Mouse (Mus musculus) bone marrow macrophage, adult 2 months (primary cell): ENCODE measurements at regions not wholly inside any gene's neighbourhood (a gene's known extent, or its start where the extent isn't known, plus 50 kb on each side); places are given as distances from the start of the nearest gene placed in this dataset.

Experiments
- H3K27ac ChIP-seq: 2 replicates; pipeline ENCODE4 v1.5.1; 2012; ENCODE audit warnings: low read depth, low read length; ENCODE audit not compliant: insufficient read depth
- H3K4me1 ChIP-seq: 2 replicates; pipeline ENCODE4 v1.6.1; 2012; ENCODE audit warnings: low read length; ENCODE audit not compliant: control insufficient read depth, insufficient read depth
- H3K4me3 ChIP-seq: 2 replicates; pipeline ENCODE4 v1.5.1; 2012; ENCODE audit warnings: mild to moderate bottlenecking, low read length, moderate library complexity; ENCODE audit not compliant: insufficient read depth
- CTCF ChIP-seq: IDR thresholded peaks from 2 replicates; pipeline ENCODE4 v1.5.1; 2012; ENCODE audit warnings: low read depth, mild to moderate bottlenecking, low read length, moderate library complexity
- POLR2A ChIP-seq: IDR thresholded peaks from 2 replicates; pipeline ENCODE4 v1.6.1; 2012; ENCODE audit warnings: mild to moderate bottlenecking, low read depth, low read length, borderline replicate concordance

DNA sequence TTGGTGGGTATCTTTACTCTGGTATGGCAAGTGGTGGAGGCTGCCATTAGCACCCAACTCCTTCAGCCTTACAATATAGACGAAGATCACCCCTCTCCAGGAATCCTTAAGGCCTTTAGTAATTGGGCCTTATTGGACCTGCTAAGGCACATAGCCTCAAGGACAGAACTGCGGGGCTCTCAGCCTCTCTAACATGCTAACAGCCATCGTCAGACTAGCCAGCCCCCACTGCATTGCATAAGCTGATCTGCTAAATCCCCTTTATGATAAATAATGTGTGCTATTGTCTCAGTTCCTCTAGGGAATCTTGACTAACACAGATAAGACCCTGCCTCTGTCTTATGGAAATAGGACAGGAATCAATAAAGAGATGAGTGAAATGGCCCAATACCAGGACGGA lies 95.7 kb upstream of the H2afz start:
- Histone ChIP-seq H3K4me3 (no peak overlapping the region), H3K4me1 (no peaks in the 10 kb centered on the region), H3K27ac (no peak overlapping the region)
- TF ChIP-seq POLR2A (no peak), CTCF (no peak)

DNA sequence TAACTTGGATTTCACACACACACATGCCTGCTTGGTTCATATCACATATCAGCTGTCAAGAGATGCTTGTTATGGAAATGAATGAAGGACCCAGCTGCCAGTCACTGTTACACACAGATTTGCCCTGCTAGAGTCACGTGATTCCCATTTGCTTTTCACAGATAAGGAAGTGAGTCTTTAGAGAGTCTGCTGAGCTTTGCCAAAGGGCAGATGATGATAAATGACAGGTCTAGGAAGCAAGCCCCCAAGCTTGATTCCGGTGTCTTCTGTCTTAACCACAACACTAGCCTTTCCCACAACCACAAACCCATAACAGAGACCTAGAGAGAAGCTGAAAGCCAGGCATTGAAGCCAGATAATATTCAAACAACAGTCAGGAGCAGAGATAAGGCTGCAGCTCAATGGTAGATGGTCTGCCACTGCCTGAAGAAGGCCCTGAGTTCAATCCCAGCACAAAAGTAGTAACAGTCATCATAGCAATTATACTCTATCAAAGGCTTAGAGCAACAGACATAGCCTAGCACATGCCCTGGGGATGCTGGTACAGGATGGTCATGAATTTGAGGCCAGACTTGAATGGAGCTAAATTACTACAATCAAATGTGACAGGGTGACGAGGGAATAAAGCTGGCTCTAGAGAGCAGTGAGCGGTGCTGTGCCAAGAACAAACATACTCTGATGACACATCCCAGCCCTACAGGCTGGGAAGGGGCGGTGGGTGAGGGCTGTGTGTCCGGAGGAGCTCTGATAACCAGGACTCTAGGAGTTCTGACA lies 89.0 kb upstream of the H2afz start:
- TF ChIP-seq CTCF (no peak), POLR2A (no peak)
- Histone ChIP-seq H3K4me3 (no peak overlapping the region), H3K4me1 (peaks cover 4% of the 10 kb centered on the region; the same call in 1 of the 2 replicates), H3K27ac (no peak overlapping the region)

DNA sequence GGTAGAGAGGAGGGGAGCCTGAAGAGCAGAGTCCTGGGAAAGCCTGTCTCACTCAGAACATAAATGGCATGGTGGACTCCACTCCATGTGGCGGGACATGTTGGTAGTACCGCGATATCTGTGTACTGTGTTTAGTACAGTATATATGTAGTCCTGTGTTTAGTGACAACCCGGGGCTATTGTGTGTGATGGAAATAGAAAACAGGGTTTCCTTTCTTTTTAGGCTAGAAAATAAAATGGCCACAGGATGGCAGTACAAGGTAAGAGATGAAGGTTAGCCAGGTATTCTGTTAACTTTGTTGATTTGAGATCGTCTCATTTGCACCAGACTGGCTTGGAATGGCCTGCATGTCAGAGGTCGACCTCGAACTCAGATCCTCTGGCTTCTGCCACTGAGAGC lies 86.2 kb upstream of the H2afz start:
- peaks cover 4% of the 10 kb centered on the region; the same call in 1 of the 2 replicates for H3K4me1 ChIP-seq
- TF ChIP-seq POLR2A (no peak), CTCF (no peak)
- no peak overlapping the region for H3K27ac ChIP-seq
- H3K4me3 ChIP-seq, result no peak overlapping the region

DNA sequence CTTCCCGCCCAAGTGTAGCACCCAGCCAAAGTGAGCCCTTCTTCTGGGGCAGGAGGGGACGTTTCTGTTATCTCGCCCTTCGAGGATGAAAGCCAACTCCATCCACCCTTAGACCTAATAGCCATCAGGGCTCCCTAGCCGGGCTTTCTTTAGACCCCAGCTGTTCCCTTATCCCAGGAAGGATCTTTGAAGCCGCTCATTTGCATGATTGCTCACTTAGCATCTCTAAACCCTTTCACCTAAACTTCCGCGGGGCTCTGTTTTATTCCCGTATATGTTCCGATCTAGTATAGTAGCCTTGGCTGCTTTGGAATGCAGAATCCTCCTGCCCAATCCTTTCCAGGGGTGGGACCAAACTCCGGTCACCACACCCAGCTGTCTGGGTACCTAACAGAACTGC lies 84.3 kb upstream of the H2afz start:
- H3K4me3 ChIP-seq, result no peak overlapping the region
- H3K4me1 ChIP-seq, result peaks cover 4% of the 10 kb centered on the region; the same call in 1 of the 2 replicates
- TF ChIP-seq CTCF (no peak), POLR2A (no peak)
- H3K27ac ChIP-seq, result no peak overlapping the region

DNA sequence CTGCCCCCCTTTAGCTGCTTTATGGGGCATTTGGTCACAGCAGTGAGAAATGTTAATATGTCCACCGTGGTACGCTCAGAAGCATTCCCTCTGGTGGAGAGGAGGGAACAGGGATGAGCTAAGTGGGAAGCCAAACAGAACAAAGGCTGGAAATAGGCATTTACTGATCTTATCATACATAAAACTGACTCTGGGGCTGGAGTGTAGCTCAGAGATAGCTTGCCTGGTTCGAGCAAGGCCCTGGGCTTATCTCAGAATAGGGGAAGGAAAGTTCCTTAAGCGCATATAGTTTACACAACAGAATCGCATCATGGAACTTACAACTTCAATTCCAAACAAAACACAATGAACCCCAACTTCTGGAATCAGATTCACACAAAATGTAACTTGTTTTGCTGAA lies 81.5 kb upstream of the H2afz start:
- no peaks in the 10 kb centered on the region for H3K4me1 ChIP-seq
- no peak overlapping the region for H3K27ac ChIP-seq
- no peak overlapping the region for H3K4me3 ChIP-seq
- no peak for TF ChIP-seq CTCF

DNA sequence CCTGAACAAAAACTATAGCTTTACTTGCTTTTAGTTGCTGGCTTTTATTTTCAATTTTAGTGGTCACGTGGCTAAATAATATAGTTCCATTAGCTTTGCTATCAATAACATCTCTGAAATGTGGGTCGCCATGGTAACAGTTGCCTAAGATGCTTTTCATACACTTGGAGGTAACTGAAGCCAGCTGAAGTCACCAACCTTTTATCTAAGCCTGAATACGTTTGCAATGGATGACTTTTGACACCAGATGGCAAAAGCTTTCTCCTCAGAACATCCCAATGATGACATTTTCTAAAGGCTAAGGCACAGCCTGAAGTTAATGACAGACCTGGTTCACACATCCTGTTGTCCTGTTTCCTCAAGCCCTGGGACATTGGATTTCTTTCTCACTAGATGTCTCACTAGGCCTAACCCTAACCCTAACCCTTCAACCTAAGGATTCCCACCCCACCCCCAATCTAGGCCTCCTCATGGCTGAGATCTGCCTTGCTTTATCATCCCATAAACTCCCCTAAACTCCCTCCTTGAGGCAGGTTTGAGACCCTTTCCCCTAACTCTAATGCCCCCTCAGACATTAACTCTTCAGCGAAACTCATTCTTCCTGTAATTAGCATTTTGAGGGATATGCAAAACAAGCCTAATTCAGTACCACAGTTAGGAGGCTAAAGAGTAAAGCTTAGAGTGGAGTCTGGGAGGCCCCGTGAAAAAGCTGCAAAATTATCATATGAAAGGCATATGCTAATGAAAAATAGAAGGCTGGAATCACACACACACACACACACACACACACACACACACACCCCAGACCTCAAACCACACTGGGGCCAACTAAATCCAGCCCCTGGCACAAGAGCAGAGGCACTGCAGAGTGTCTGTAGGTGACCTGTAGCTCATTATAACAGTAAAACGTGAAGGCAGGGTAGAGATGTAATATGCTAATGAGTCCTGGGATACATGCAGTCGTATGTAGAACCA lies 80.1 kb upstream of the H2afz start:
- TF ChIP-seq POLR2A (no peak), CTCF (no peak)
- H3K4me3 ChIP-seq, result no peak overlapping the region
- H3K4me1 ChIP-seq, result no peaks in the 10 kb centered on the region
- no peak overlapping the region for H3K27ac ChIP-seq

DNA sequence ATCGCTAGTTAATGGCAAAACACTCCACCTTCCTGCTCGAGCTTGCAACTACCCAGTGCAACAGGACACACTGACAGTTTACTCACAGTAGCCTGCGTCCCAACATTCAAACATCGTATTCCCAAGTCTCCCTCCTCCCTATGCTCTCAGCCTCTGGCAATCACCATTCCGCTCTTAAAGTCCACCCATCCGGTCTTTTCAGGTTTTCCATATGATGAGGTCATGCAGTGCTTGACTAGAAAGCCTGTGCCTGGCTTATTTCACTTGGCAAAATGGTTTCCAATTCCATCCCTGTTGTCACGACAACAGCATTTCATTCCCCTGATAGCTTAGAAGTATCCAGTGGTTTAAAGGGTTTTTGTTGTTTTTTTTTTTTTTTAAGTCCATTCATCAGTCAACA lies 79.1 kb upstream of the H2afz start:
- TF ChIP-seq POLR2A (no peak), CTCF (no peak)

DNA sequence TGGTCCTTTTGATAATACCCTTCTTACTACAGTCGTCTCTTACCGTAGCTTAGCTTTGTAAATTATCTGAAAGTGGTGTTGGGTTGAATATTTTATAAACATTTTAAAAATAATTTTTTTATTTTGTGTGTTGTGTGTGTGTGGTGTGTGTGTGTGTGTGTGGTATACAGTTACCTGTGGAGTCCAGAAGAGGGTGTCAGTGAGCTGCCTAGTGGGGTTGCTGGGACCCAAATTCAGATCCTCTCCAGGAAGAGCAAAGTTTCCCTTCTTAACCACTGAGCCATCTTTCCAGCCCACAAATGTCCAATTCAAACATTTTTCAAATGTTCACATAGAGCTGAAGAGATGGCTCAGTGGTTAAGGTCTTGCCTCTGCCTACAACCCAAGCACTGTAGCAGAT lies 78.4 kb upstream of the H2afz start:
- Histone ChIP-seq H3K27ac (no peak overlapping the region), H3K4me3 (no peak overlapping the region), H3K4me1 (no peaks in the 10 kb centered on the region)
- no peak for TF ChIP-seq CTCF
- no peak for TF ChIP-seq POLR2A

More for the DNA sequence above, 79.1 kb upstream of the H2afz start:
- no peak overlapping the region for H3K27ac ChIP-seq
- H3K4me3 ChIP-seq, result no peak overlapping the region
- no peaks in the 10 kb centered on the region for H3K4me1 ChIP-seq

DNA sequence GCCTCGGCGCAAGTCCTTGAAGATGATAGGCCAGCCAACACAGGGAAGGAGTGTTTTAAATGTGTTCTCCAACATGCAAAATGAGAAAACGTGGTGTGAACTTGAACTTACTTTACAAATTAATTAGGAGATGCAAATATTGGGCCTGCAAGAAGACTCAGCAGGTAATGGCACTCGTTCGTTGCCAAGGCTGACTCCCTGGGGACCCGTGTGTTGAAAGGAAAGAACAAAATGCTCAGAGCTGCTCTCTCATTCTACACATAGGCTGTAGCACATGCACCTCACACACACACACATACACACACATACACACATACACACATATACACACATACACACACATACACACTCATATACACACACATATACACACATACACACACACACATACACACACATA lies 74.6 kb upstream of the H2afz start:
- Histone ChIP-seq H3K27ac (no peak overlapping the region), H3K4me1 (no peaks in the 10 kb centered on the region), H3K4me3 (no peak overlapping the region)
- TF ChIP-seq POLR2A (no peak), CTCF (no peak)

DNA sequence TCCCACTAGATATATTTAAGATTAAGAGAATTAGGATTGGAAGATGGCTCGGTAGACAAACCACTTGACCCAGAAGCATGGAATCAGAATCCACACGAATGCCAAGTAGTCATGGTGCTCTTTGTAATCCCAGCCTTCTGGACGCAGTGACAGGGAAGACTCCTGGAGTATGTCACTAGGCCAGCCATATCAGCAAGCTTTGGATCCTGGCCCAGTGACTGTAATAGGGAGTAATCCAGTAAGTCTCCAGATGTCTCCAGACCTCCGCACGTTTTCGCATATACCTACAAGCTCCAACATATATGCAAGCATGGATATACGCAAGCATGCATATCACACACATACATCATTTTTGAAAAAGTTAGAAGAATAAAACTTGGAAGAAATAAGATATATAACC lies 73.9 kb upstream of the H2afz start:
- H3K4me1 ChIP-seq, result no peaks in the 10 kb centered on the region
- no peak overlapping the region for H3K27ac ChIP-seq
- no peak overlapping the region for H3K4me3 ChIP-seq
- no peak for TF ChIP-seq CTCF
